Mouse (Mus musculus) urinary bladder, adult 18-20 months (tissue): ENCODE results near the gene Sept5.

Source experiments
- DNase-seq, 2 experiments: peaks; one replicate each; pipeline ENCODE4 v3.0.0; 2022; ENCODE audit warnings: low spot score in 2 of 2, mixed read lengths in 2 of 2

Gene Sept5

GRCm38 (mm10) chr16:18613301-18613700, 16.5 kb downstream of the Sept5 start:
- no peak for DNase-seq

GRCm38 (mm10) chr16:18611752-18612151, 18.0 kb downstream of the Sept5 start:
- no peak for DNase-seq

- DNase-seq: no peak
Observed at GRCm38 (mm10) chr16:18609099-18609498, 20.7 kb downstream of the Sept5 start.

GRCm38 (mm10) chr16:18608226-18608625, 21.5 kb downstream of the Sept5 start:
- DNase-seq: no peak

- peak; percentile 30 to 48 for DNase-seq
Observed at GRCm38 (mm10) chr16:18605705-18606104, 24.0 kb downstream of the Sept5 start.

GRCm38 (mm10) chr16:18604267-18604701, 25.5 kb downstream of the Sept5 start:
- no peak for DNase-seq

GRCm38 (mm10) chr16:18601447-18601846, 28.3 kb downstream of the Sept5 start:
- DNase-seq: no peak

GRCm38 (mm10) chr16:18598006-18598405, 31.7 kb downstream of the Sept5 start:
- DNase-seq: no peak

GRCm38 (mm10) chr16:18596255-18596654, 33.5 kb downstream of the Sept5 start:
- DNase-seq: no peak

- no peak for DNase-seq
Observed at GRCm38 (mm10) chr16:18593930-18594329, 35.8 kb downstream of the Sept5 start.

GRCm38 (mm10) chr16:18591047-18592018, 38.4 kb downstream of the Sept5 start:
- DNase-seq: no peak

GRCm38 (mm10) chr16:18589804-18590790, 39.7 kb downstream of the Sept5 start, which contains the start of gene Tbx1:
Tbx1 (minus strand) TSS chr16:18590671.
- peak in 1 of 2 experiments; percentile 35 for DNase-seq

GRCm38 (mm10) chr16:18589080-18589621, 40.6 kb downstream of the Sept5 start:
- no peak for DNase-seq

GRCm38 (mm10) chr16:18588738-18589055, 41.1 kb downstream of the Sept5 start:
- DNase-seq: no peak

- DNase-seq: no peak
Observed at GRCm38 (mm10) chr16:18587847-18588737, 41.7 kb downstream of the Sept5 start.

- DNase-seq: no peak
Observed at GRCm38 (mm10) chr16:18586906-18587546, 42.7 kb downstream of the Sept5 start.

- DNase-seq: no peak
Observed at GRCm38 (mm10) chr16:18586076-18586905, 43.5 kb downstream of the Sept5 start.

- DNase-seq: no peak
Observed at GRCm38 (mm10) chr16:18585676-18586075, 44.1 kb downstream of the Sept5 start.

GRCm38 (mm10) chr16:18584901-18585510, 44.7 kb downstream of the Sept5 start:
- no peak for DNase-seq
